Mouse (Mus musculus) ES-Bruce4 (cell line): ENCODE results near the gene Ext2.

Experiments
- EP300 ChIP-seq: IDR thresholded peaks from 2 replicates; pipeline ENCODE4 v1.6.1; 2011; ENCODE audit warnings: low read depth, low read length; ENCODE audit not compliant: insufficient read depth
- POLR2A ChIP-seq: IDR thresholded peaks from one replicate; pipeline ENCODE4 v1.8.1; 2011; ENCODE audit warnings: low read length; ENCODE audit not compliant: insufficient read depth

DNA sequence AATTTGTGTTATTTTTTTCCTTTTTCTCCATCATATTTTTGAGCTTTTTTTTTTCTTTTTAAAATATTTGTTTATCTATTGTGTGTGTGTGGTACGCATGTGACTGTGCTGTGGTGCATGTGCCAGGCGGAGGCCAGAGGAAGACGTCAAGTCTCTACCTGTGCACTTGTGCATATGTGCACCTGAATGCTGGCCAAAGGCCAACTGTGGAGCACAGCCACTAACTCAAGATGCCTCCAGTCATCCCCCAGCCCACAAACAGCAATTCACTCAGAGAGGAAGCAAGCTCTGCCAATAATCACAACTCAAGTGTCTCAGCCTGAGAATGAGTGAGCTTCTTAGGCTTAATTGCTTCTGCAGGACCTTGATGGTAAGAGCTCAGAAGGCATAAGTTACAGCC lies 58.2 kb downstream of the Ext2 start:
- TF ChIP-seq EP300 (no peak), POLR2A (no peak)
